Mouse (Mus musculus) gastrocnemius, postnatal 10 days (tissue): ENCODE results near the gene 1700030J22Rik. TPM values are rescaled to one million over a fixed set of nuclear protein-coding genes. Genes with fewer than 3 reads are reported as not detected.

Source experiments
- DNase-seq: peaks from one replicate; pipeline ENCODE4 v3.0.0; 2021; ENCODE audit warnings: mixed read lengths
- long read RNA-seq, 2 experiments: library from polyadenylated mRNA; stranded (forward); transcript quantifications; one replicate each; pipeline ENCODE4 v2.0.0; 2021
- total RNA-seq, 2 experiments: library from RNA; stranded (reverse); gene quantifications; 2 replicates each; pipeline ENCODE4 v1.2.3; 2021

1700030J22Rik gene
- under 1 TPM; 0.14 to 0.23 TPM for total RNA-seq
- long read RNA-seq, experiment 1, result 0 reads
- long read RNA-seq, experiment 2, result 0 reads

- peak; percentile 97 for DNase-seq
These were observed at the start of gene 1700030J22Rik for GRCm38 (mm10) chr8:116978631-116979256. TSS of gene 1700030J22Rik (minus strand) at chr8:116978959.

DNA sequence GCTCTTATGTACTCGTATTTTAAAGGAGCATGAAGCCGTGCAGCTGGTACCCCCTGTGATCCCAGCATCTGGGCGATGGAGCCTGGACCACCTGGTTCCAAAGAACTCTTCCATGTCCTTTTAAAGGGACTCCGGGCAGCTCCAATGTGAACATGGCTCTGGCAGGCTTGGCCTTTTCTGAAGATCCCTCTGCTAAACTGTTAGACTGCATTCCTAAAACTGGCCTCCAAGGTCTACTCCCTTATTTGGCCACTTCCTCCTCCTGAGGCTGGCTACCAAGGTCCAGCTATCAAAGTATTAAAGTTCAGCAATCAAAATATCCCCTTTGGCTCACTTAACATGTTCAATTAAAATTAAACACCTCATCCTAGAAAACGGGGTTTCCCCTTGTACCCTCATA lies 48.8 kb upstream of the 1700030J22Rik start:
- DNase-seq, result no peak

DNA sequence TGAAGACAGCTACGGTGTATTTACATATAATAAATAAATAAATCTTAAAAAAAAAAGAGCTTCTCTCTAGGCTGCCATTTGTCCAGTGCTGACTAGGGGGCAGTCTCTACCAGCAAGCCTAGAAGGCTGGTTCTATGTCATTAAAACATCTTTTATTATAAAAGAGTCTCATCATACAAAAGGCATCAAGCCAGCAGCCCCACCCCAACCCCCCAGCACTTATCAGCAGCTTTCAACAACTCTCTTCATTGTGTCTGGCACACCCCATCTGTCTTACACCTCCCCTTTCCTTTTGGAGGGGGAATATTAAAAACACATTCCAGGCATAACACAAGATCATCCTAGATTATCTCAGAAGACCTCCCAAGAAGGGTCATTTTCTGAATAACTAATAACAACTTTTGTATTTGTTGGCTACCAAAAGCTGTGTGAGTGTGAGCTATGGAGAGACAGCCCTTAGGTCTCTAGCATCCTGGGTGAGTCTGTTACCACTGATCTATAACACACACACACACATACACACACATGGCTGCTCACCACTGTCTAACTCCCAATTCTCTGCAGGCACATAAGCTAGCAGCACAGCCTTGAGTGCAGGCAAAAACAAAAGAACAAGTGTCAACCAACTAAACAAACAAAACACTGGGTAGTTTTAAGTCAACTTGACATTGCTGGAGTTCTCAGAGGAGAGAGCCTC lies 43.7 kb upstream of the 1700030J22Rik start:
- DNase-seq, result no peak

- no peak for DNase-seq
These were observed 40.8 kb upstream of the 1700030J22Rik start for GRCm38 (mm10) chr8:117019323-117020275.

GRCm38 (mm10) chr8:117017896-117018295 lies 39.1 kb upstream of the 1700030J22Rik start:
- DNase-seq, result no peak

DNA sequence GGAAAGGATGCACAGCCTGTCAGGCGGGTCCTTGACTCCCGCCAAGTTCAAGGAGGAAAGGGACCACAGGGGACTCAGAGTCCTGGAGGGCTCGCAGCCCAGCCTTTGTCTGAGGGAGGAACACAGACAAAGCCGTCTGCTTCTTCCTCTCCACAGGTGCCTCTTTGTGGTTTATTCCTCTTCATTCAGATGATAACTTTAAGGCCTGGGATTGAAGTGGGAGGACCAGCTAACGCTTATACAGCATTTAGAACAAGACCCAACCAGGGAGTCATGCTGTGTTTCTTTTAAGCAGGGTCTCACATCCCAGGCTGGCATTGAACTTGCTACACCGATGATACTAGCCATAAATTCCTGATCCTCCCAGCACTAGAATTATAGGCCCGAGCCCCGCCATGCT lies 38.2 kb upstream of the 1700030J22Rik start:
- DNase-seq, result no peak

DNA sequence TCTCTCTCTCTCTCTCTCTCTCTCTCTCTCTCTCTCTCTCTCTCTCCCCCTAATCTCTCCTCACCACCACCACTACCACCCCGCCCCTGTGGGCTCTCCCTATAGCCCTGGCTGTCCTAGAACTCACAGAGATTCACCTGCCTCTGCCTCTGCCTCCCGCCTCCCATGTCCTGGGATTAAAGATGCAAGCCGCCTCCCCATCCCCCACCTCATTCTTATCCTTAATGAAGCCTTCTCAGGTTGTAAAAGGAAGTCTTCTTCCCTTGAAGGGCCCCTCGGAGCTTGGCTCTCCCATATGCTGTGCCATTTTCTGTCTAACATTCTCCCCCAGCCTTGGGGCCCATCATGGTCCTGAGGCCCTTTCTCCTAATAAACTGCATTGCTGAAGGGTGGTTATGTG lies 36.9 kb upstream of the 1700030J22Rik start:
- no peak for DNase-seq

- no peak for DNase-seq
These were observed 32.6 kb upstream of the 1700030J22Rik start for GRCm38 (mm10) chr8:117011366-117011765.

DNA sequence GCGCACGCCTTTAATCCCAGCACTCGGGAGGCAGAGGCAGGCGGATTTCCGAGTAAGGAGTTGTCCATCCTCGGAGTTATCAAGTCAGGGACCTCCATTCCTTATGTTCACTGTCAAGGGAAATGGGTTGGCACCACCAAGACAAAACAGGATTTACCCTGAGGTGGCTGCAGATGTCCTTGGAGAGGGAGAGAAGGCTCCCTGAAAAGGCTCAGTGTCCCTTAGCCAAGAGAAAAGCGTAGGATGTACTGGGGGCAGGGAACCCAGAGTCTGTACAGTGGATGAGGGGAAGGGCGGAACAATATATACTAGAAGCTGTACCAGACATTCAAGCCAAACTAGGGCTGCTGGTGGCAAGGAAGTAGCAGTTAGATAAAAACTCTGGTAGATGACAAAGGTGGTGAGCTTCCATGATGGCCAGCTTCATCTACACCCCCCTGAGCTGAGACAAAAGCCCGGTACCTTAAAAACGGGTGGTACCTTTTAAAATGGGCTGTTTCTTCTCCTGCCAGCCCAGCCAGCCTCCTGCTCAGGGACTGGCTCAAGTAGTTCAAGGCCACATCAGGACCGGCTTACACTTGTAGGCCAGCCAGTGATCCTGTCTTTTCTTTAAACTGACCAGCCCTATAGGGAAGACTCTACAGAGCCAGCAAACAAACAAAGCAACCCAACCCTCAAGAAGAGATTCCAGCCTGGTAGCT lies 15.4 kb upstream of the 1700030J22Rik start:
- no peak for DNase-seq

GRCm38 (mm10) chr8:116993095-116993867 lies 14.5 kb upstream of the 1700030J22Rik start, which contains the start of gene Gcsh:
TSS of gene Gcsh (minus strand) at chr8:116993537.
- DNase-seq, result peak; percentile 97

GRCm38 (mm10) chr8:116992176-116992971 lies 13.6 kb upstream of the 1700030J22Rik start:
- no peak for DNase-seq

GRCm38 (mm10) chr8:116991241-116991640 lies 12.5 kb upstream of the 1700030J22Rik start:
- no peak for DNase-seq

GRCm38 (mm10) chr8:116989842-116990241 lies 11.1 kb upstream of the 1700030J22Rik start:
- no peak for DNase-seq

DNA sequence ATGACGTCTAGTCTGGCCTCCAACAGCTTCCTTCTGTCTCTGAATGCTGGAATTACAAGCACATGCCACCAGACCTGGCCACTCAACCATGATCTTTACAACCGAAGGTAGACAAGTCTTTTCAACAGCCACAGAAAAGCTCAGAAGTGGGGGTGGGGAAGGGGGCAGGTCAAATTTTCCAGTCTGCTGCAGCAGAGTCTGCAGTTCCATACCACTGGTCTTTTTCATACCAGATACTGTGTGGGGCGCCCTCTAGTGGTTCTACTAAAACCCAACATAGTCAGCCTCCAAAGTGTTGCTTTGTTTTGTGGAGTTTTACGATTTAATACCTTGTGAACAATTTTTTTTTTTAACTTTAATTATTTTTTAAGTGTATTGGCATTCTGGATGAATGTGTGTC lies 1.4 kb upstream of the 1700030J22Rik start:
- peak; percentile 51 for DNase-seq

DNA sequence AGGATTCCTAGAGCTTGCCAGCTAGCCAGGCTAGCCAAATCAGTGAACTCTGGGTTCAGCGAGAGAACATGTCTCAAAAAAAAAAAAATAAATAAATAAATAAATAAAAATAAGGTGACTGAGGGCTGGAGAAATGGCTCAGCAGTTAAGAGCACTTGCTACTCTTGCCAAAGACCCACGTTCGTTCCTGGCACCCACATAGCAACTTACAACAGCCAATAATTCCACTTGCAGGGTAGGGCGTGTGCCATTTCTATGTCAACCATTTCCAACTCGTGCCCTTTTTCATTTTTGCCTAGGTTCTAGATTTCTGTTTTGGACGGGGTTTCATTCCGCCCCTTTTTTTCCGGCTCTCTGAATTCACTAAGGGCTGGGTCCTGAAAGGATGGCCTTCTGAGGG lies 707 bp downstream of the 1700030J22Rik start:
- no peak for DNase-seq

DNA sequence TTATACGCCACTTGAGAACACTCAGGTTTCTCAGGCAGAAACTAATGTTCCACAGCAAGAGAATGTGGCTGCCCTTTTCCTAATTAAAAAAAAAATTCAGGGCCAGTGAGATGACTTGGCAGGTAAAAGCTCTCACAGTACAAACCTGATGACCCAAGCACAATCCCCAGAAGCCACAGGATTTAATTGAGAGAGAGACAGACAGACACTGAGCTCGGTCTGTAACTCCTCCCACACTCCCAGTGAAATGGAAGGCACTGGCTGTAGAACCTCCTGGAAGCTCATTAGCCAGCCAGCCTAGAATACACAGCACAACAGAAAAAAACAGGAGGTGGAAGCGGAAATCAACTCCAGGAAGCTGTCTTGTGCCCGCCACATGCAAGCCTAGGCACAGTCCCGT lies 3.2 kb downstream of the 1700030J22Rik start:
- DNase-seq, result no peak

GRCm38 (mm10) chr8:116975066-116975465 lies 3.7 kb downstream of the 1700030J22Rik start:
- no peak for DNase-seq

GRCm38 (mm10) chr8:116969531-116969930 lies 9.2 kb downstream of the 1700030J22Rik start:
- no peak for DNase-seq

GRCm38 (mm10) chr8:116954415-116954814 lies 24.3 kb downstream of the 1700030J22Rik start:
- DNase-seq, result no peak

DNA sequence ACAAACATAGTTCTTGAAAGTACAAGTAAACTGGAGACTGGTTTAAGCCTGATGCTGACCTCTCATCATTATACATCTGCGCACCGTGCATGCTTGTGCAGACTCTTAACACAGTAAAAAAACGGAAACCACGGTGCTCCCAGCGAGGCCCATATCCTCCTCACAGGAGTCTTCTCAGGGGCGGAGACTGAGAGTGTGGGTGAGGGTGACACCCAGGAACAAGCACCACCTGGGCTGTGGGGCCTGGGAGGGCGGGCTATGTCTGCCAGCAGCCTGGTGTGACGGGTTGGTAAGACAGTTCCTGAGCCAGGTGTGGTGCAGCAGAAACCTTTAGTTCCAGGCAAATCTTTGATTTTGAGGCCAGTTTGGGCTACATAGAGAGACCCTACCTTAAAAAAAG lies 26.3 kb downstream of the 1700030J22Rik start:
- no peak for DNase-seq
